Mouse (Mus musculus) midbrain, embryonic 14.5 days (tissue): ENCODE results near the gene Tspo. TPM values are rescaled to one million over a fixed set of nuclear protein-coding genes. Genes with fewer than 3 reads are reported as not detected.

Experiments used
- ATAC-seq: fragments of 200-750 bp; cut with Nextera tagmentation; 2 replicates; pipeline ENCODE4 v1.8.0; 2017; ENCODE audit warnings: moderate number of reproducible peaks, moderate library complexity; ENCODE audit not compliant: low FRiP score, low TSS enrichment
- DNase-seq: peaks from one replicate; pipeline ENCODE4 v3.0.0-alpha.2; 2015
- H3K27ac ChIP-seq: fragments of 300-500 bp; sonication (generic); replicated peaks from 2 replicates; pipeline ENCODE4 v1.5.1; 2014; ENCODE audit warnings: mild to moderate bottlenecking, low read depth, low read length, moderate library complexity
- H3K27me3 ChIP-seq: fragments of 300-500 bp; sonication (generic); 2 replicates; pipeline ENCODE4 v1.6.1; 2014; ENCODE audit warnings: low read length, control low read depth, mixed read lengths; ENCODE audit not compliant: control insufficient read depth, insufficient read depth
- H3K36me3 ChIP-seq: fragments of 300-500 bp; sonication (generic); 2 replicates; pipeline ENCODE4 v1.6.1; 2014; ENCODE audit warnings: low read length, control low read depth; ENCODE audit not compliant: control insufficient read depth, insufficient read depth
- H3K4me1 ChIP-seq: fragments of 300-500 bp; sonication (generic); 2 replicates; pipeline ENCODE4 v1.6.1; 2014; ENCODE audit warnings: mild to moderate bottlenecking, antibody characterized with exemption, low read length, control low read depth; ENCODE audit not compliant: control insufficient read depth, insufficient read depth
- H3K4me2 ChIP-seq: fragments of 300-500 bp; sonication (generic); 2 replicates; pipeline ENCODE4 v1.6.1; 2014; ENCODE audit warnings: mild to moderate bottlenecking, low read length, moderate library complexity
- H3K4me3 ChIP-seq: fragments of 300-500 bp; sonication (generic); replicated peaks from 2 replicates; pipeline ENCODE4 v1.5.1; 2014; ENCODE audit warnings: low read depth, low read length
- H3K9ac ChIP-seq: fragments of 300-500 bp; sonication (generic); replicated peaks from 2 replicates; pipeline ENCODE4 v1.6.1; 2014; ENCODE audit warnings: mild to moderate bottlenecking, low read length, moderate library complexity
- H3K9me3 ChIP-seq: fragments of 300-500 bp; sonication (generic); 2 replicates; pipeline ENCODE4 v1.6.1; 2016; ENCODE audit warnings: low read length, control low read depth, mixed read lengths; ENCODE audit not compliant: control insufficient read depth
- WGBS: fragments of 180-500 bp; shearing (Covaris S2); extraction: QIAGEN DNeasy Blood & Tissue Kit; methylation state at CpG from one replicate; pipeline ENCODE4 v1.1.7; 2014; 5-methylcytosine and 5-hydroxymethylcytosine counted together
- polyA plus RNA-seq: library from polyadenylated mRNA; unstranded; fragments of >200 nt; fragmentation: Nextera tagmentation; extraction: Ambion mirVana; gene quantifications from 2 replicates; pipeline ENCODE4 v1.2.1, GENCODE M21; 2014

Gene Tspo
- polyA plus RNA-seq, 1 experiment from 2014 or later: 12.2 TPM

DNA sequence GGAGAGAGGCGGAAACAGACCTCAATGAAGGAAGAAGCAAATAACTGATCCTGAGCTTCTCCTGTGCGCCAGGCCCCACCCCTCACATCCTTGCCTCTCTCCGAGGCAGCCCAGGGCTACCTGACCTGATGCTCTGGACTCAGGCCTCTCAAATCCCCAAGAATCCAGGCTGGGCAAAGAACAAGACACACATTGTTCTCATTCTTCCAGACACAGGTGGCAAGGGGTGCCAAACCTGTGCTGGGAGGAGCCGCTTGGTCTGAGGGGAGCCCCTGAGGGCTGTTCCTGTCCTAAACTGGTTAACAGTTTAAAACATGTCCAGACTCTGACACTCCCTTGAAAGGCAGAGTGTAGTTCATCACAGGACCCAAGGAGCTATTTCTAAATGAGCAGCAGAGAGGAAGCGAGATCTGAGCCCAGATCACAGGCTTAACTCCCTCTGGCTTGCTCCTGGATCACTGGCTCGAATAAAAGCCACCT, 21.4 kb downstream of the Tspo start:
- Histone ChIP-seq H3K4me3 (no peak overlapping the region), H3K4me1 (no peaks in the 10 kb centered on the region), H3K27ac (no peak overlapping the region), H3K9me3 (peaks cover 5% of the 10 kb centered on the region; the same call in 1 of the 2 replicates), H3K36me3 (peaks cover 89% of the 10 kb centered on the region), H3K4me2 (no peak overlapping the region), H3K27me3 (no peaks in the 10 kb centered on the region), H3K9ac (no peak overlapping the region)
- WGBS: 89% methylated on average over 6 of the region's 6 CpGs
- ATAC-seq (no peak), DNase-seq (no peak)

- no peak overlapping the region for H3K27ac ChIP-seq
- WGBS: 91% methylated on average over 4 of the region's 4 CpGs
- no peak for ATAC-seq
- peaks cover 16% of the 10 kb centered on the region for H3K4me1 ChIP-seq
- H3K27me3 ChIP-seq: no peaks in the 10 kb centered on the region
- H3K9me3 ChIP-seq: peaks cover 5% of the 10 kb centered on the region; the same call in 1 of the 2 replicates
- no peak overlapping the region for H3K9ac ChIP-seq
- no peak overlapping the region for H3K4me3 ChIP-seq
- H3K4me2 ChIP-seq: no peak overlapping the region
- DNase-seq: no peak
- H3K36me3 ChIP-seq: peaks cover 32% of the 10 kb centered on the region
Observed at GRCm38 (mm10) chr15:83590841-83591240, 27.4 kb downstream of the Tspo start.

DNA sequence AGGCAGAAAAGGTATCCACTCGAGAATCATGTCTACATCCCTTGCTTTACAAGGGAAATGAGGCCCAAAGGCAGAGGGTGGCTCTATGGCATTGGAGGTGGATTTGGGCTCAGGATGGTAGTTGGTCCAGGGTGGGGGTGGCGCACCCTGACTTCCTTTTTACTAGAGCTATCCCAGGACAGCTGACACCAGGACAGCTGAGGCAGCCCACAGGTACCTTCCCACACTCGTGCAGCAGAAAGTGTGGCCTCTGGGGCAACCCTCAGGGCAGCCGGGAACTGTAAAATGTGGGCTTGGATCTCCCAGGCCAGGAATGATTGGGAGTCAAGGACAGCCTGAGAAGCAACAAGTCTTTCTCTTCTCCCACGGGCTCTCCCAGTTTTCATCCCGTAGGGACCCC, 28.4 kb downstream of the Tspo start:
- ATAC-seq (no peak), DNase-seq (no peak)
- no peaks in the 10 kb centered on the region for H3K9me3 ChIP-seq
- peaks cover 23% of the 10 kb centered on the region for H3K36me3 ChIP-seq
- H3K4me3 ChIP-seq: no peak overlapping the region
- H3K27ac ChIP-seq: no peak overlapping the region
- no peaks in the 10 kb centered on the region for H3K27me3 ChIP-seq
- H3K4me1 ChIP-seq: peaks cover 16% of the 10 kb centered on the region
- no peak overlapping the region for H3K9ac ChIP-seq
- WGBS: 87% methylated on average over 6 of the region's 6 CpGs
- no peak overlapping the region for H3K4me2 ChIP-seq

DNA sequence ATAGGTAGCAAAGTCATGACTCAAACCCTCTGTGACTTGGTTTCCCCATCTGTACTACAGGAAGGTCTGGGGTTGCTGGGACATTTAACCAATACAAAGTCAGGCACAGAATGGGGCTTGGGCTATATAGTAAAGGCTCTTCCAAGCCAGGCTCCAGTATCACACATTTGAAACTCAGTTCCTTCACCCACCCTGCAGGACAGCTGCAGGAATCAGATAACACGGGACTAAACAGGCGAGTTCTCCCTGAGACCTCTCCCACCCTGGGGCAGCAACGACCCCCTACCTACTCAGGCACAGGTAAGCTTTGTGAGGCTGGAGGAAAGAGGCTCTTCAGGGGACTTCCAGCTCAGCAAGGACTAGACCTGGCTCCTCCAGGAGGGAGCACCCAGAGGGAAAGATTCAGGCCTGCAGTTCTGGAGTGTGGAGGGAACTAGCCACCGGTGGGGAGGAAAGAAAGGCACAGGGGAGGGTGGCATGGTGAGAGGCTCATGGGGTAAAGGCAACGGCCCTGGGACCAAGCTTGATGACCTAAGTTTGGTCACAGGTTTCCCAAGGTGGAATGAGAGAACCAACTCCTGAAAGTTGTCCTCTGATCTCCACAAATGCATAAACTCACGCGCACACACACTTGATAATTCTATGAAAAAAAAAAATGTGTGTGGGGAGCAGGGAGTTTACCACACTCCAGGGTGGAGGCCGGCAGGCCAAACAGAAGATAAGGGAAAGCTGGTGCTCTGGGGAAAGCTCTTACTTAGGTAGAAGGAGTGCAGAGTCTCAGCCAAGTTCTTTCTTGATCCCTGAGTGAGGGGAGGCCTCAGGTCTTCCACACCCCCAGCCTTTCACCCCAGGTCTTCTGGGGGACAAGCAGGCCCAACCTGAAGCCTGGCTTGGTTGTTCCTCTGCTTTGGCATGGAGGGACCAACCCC, 29.1 kb downstream of the Tspo start:
- Histone ChIP-seq H3K4me3 (no peak overlapping the region), H3K36me3 (peaks cover 15% of the 10 kb centered on the region), H3K4me2 (peak overlapping the region; percentile 85; the same call in 1 of the 2 replicates), H3K27ac (no peak overlapping the region), H3K27me3 (no peaks in the 10 kb centered on the region), H3K9me3 (no peaks in the 10 kb centered on the region), H3K4me1 (peaks cover 16% of the 10 kb centered on the region), H3K9ac (0 out of 2 replicates have a peak overlapping the region, but pooled peaks have one; percentile 61)
- no peak for DNase-seq
- no peak for ATAC-seq
- WGBS: 83% methylated on average over 8 of the region's 8 CpGs

- no peaks in the 10 kb centered on the region for H3K9me3 ChIP-seq
- peak overlapping the region; percentile 85 for H3K4me2 ChIP-seq
- no peak for ATAC-seq
- peaks cover 9% of the 10 kb centered on the region; the same call in 1 of the 2 replicates for H3K36me3 ChIP-seq
- peak overlapping the region; percentile 58; the same call in 1 of the 2 replicates for H3K4me3 ChIP-seq
- H3K4me1 ChIP-seq: peaks cover 16% of the 10 kb centered on the region
- H3K27ac ChIP-seq: no peak overlapping the region
- H3K9ac ChIP-seq: peak overlapping the region; percentile 61; the same call in 1 of the 2 replicates
- DNase-seq: no peak
- H3K27me3 ChIP-seq: no peaks in the 10 kb centered on the region
Observed at GRCm38 (mm10) chr15:83593189-83593585, 29.8 kb downstream of the Tspo start.

GRCm38 (mm10) chr15:83593702-83594512, 30.5 kb downstream of the Tspo start:
- H3K9me3 ChIP-seq: no peaks in the 10 kb centered on the region
- peaks cover 16% of the 10 kb centered on the region for H3K4me1 ChIP-seq
- peak; percentile 38; the same call in 1 of the 2 replicates for ATAC-seq
- H3K36me3 ChIP-seq: 0 out of 2 replicates have a peak, but pooled peaks cover 3% of the 10 kb centered on the region
- 11% methylated on average over 19 of the region's 19 CpGs for WGBS
- H3K27me3 ChIP-seq: no peaks in the 10 kb centered on the region
- peak; percentile 26 for DNase-seq
- H3K4me2 ChIP-seq: peak overlapping the region; percentile 85
- peak overlapping the region; percentile 58 for H3K4me3 ChIP-seq
- no peak overlapping the region for H3K27ac ChIP-seq
- peak overlapping the region; percentile 61 for H3K9ac ChIP-seq

DNA sequence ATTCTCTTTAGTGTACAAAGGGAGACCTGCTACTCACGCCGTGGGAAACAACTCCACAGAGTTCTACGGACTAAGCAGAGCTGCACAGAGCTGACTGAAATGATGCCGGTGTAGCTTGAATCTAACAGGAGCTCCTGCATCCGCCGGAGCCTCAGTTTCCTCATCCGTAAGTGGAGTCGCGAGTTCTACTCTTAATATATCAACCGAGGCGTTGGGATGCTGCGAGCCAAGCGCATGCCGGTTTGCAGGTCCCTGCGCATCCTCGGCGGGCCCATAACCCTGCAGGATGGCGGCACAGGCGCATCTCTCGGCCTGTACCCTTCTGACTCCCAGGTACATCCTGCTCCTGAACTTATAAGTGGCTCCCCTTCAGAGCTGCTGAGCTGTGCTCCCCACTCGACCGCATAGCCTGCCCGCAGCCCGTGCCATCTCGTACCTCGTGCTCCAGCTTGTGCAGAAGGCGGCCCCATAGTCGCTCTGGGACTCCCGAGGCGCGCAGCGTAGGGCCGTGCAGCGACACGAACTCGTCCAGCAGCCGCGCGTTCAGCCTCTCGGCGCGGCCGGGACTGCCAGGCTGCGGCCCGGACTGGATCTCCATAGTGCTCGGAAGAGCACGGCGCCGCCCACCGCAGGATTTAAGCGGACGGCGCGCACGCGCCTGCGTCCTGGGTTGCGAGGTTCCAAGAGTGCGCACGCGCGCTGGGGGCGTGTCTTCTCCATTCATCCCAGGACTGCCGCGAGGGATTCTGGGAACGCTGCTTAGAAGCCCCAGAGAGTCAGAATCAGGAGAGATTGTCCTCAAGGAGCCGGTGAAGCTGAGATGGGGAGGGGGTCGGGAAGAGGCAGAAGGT, 31.3 kb downstream of the Tspo start, which contains the start of gene Ttll12:
Ttll12 (minus strand) TSS at position 645 of the 851 bp plus-strand sequence.
- H3K9ac ChIP-seq: peak within 1 kb of the TSS; percentile 61
- ATAC-seq (peak; percentile 92), DNase-seq (peak; percentile 100)
- peak within 1 kb of the TSS; percentile 58 for H3K4me3 ChIP-seq
- no peaks in the 10 kb centered on the region for H3K9me3 ChIP-seq
- peak within 1 kb of the TSS; percentile 85 for H3K4me2 ChIP-seq
- under 1% methylated on average over 68 of the region's 68 CpGs for WGBS
- 0 out of 2 replicates have a peak, but pooled peaks cover 3% of the 10 kb centered on the region for H3K36me3 ChIP-seq
- H3K4me1 ChIP-seq: peaks cover 16% of the 10 kb centered on the region
- peak within 1 kb of the TSS; percentile 66 for H3K27ac ChIP-seq
- H3K27me3 ChIP-seq: no peaks in the 10 kb centered on the region
